Mouse (Mus musculus) frontal cortex, postnatal 10 days (tissue): ENCODE measurements around the gene Nrxn1.

Experiments
- DNase-seq, 2 experiments: peaks; one replicate each; pipeline ENCODE4 v3.0.0; 2022; ENCODE audit warnings: low spot score in 2 of 2, mixed read lengths in 1 of 2

The Nrxn1 gene

DNA sequence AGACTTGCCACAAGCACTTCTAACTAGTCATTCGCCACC, at the start of gene Nrxn1:
Nrxn1 (minus strand) TSS at position 30 of the 39 bp plus-strand sequence.
- DNase-seq, result no peak

GRCm38 (mm10) chr17:91136859-91137258, 44.0 kb upstream of the Nrxn1 start:
- no peak for DNase-seq

- DNase-seq, result no peak
Observed at GRCm38 (mm10) chr17:91112880-91113628, 20.2 kb upstream of the Nrxn1 start.

DNA sequence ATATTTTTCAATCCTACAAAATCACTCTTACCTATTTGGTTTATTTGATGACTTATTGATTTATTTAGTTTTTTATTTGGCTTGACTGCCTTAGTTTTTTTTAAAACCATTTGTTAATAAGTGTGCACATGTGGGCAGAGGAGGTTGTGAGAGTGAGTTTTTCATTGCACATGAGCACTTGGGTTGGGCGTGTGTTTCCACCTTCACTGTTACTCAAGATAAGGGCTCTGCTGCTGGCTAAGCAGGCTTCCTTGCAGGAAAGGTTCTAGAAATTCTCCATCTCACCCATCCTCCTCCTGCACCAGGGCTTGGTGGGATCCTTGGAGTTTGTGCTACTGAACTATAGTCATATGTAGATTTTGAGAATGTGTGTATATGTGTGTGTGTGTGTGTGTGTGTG, 19.2 kb upstream of the Nrxn1 start:
- DNase-seq, result no peak

- peak; percentile 57 to 59 for DNase-seq
Observed at GRCm38 (mm10) chr17:91093081-91093875, 407 bp upstream of the Nrxn1 start.

- peak; percentile 78 to 79 for DNase-seq
Observed at GRCm38 (mm10) chr17:91092421-91093041, 340 bp downstream of the Nrxn1 start.

- peak; percentile 16 to 26 for DNase-seq
Observed at GRCm38 (mm10) chr17:91090631-91091030, 2.2 kb downstream of the Nrxn1 start.

DNA sequence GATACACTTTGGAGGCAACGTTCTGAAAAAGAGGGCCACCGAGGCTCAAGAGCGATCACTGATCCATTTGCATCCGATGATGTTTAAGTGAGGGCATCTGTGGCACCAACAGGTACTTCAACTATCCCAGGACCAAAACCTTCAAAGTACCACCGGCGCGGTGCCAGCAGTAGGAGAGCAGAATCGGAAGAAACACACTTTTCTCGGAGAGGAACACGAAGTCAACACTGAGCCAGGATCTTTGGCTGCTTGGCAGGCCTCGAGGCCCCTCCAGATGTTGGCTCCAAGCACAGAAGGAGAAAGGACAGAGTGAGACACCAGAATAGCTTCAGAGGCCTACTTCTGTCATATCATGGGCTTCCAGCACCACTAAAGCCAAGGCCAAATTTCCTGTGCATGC, 3.9 kb downstream of the Nrxn1 start:
- DNase-seq, result peak in 1 of 2 experiments; percentile 12

GRCm38 (mm10) chr17:91088037-91088715, 4.7 kb downstream of the Nrxn1 start:
- peak; percentile 17 to 23 for DNase-seq

- DNase-seq, result no peak
Observed at GRCm38 (mm10) chr17:91086412-91086811, 6.5 kb downstream of the Nrxn1 start.

GRCm38 (mm10) chr17:91085416-91085815, 7.5 kb downstream of the Nrxn1 start:
- DNase-seq, result no peak

- DNase-seq, result no peak
Observed at GRCm38 (mm10) chr17:91079096-91079495, 13.8 kb downstream of the Nrxn1 start.

- no peak for DNase-seq
Observed at GRCm38 (mm10) chr17:91074780-91075179, 18.1 kb downstream of the Nrxn1 start.

- no peak for DNase-seq
Observed at GRCm38 (mm10) chr17:91033466-91033865, 59.4 kb downstream of the Nrxn1 start.

DNA sequence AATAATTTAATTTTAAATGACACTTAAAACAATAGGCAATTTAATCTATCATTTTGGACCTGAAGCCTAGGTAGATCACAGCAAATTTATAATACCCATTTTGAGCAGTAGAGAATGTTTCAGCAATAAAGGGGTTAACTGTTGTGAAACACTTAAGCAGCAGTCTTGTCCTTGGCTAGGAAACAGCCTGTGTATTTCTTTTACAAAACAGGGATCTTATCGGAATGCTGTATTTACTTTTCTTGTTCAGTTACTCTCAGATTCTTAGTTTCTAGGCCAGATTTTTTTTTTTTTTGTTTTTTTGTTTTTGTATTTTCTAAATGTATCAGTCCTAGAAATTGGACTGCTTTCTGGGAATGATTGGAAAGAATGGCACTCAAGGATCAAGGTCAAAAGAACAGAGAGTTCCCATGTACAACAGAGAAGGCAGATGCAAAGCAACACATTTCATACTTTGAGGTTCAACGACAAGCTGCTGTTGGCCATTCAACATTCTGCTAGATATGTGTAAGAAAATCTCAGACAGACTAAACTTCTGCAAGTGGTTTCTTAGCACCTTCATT, 67.7 kb downstream of the Nrxn1 start:
- no peak for DNase-seq

GRCm38 (mm10) chr17:91007385-91008089, 85.3 kb downstream of the Nrxn1 start:
- no peak for DNase-seq

- DNase-seq, result no peak
Observed at GRCm38 (mm10) chr17:91000389-91000788, 92.5 kb downstream of the Nrxn1 start.

DNA sequence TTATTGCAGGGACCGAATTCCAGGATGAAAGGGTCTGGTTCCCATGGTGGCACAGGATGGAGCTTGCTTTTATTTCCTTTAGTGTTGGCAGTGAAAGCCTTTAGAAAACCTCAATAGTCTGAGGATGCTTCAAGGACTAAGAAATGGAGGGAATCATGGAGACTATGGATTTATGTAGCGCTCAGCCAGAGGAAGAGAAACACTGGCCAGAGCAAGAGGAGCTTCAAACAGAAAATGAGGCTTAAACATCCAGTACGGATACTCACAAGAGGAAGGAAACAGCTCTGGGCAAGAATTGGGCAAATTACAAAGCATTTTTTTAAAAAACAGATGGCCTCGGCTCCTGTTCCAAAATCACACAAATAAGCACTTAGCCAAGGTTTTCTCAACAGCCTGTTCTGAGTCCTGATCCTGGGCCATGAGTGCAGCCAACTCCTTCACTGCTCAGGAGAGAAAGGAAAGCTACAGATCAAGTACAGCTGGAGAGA, 93.2 kb downstream of the Nrxn1 start:
- DNase-seq, result peak in 1 of 2 experiments; percentile 15

- DNase-seq, result no peak
Observed at GRCm38 (mm10) chr17:90997714-90998113, 95.2 kb downstream of the Nrxn1 start.

DNA sequence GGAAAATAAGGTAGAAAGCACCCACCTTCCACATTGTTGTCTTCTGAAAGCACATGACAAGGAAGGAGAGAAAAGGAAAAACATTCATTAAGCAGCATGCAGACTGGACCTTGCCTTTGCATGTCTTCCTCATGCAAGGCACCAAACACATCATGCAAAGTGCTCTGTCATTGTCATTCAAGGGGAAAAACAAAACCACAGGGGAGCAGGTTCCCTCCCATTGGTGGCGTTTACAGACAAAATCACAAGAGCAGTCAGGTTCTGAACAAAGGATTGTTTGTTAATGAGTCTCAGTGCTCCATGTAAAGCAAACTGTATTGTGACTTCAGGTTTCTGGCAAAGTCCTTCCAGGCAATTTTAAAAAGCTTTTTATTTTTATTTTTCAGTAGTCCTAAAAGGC, 97.4 kb downstream of the Nrxn1 start:
- DNase-seq, result no peak

DNA sequence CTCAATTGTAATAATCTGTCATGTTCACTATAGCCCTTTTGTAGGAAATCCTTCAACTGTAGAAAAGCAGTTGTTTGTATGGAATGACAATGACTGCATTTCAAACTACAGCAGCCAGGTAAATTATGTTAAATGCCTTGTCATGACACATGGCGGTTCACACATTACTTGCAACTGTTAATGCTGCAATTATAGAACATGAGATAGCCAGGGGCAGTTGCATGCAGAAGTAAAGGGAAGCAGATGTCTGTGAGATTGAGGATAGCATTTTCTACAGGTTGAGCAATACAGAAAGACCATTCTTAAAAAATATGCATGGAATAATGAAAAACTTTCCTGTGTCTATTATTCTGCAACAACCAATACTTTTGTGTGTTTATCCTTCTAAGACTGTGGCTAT, 98.6 kb downstream of the Nrxn1 start:
- DNase-seq, result no peak

GRCm38 (mm10) chr17:90990747-90991146, 102.1 kb downstream of the Nrxn1 start:
- DNase-seq, result no peak
